Mouse (Mus musculus): ENCODE results near the gene Celf5. TPM values are rescaled to one million over a fixed set of nuclear protein-coding genes. Genes with fewer than 3 reads are reported as not detected.

Celf5 gene
- total RNA-seq, 2 experiments from 2014 or later: 0.47 to 0.52 TPM

GRCm38 (mm10) chr10:81498316-81499249 lies 16.1 kb upstream of the Celf5 start:
- no peak for DNase-seq (ENCODE audit: low spot score in 2 of 2)

GRCm38 (mm10) chr10:81497401-81498270 lies 15.1 kb upstream of the Celf5 start:
- no peak for DNase-seq (ENCODE audit: low spot score in 2 of 2)

GRCm38 (mm10) chr10:81496969-81497368 lies 14.5 kb upstream of the Celf5 start:
- no peak for DNase-seq (ENCODE audit: low spot score in 2 of 2)

- DNase-seq (ENCODE audit: low spot score in 2 of 2): peak; percentile 92 to 98
Measured at GRCm38 (mm10) chr10:81496264-81496901, 13.9 kb upstream of the Celf5 start, which contains the start of gene Ncln. TSS of gene Ncln (minus strand) at chr10:81496392.

GRCm38 (mm10) chr10:81495616-81496263 lies 13.2 kb upstream of the Celf5 start:
- DNase-seq (ENCODE audit: low spot score in 2 of 2): no peak

- DNase-seq (ENCODE audit: low spot score in 2 of 2): no peak
Measured at GRCm38 (mm10) chr10:81495151-81495550, 12.6 kb upstream of the Celf5 start.

GRCm38 (mm10) chr10:81494260-81495041 lies 11.9 kb upstream of the Celf5 start:
- no peak for DNase-seq (ENCODE audit: low spot score in 2 of 2)

GRCm38 (mm10) chr10:81493601-81494220 lies 11.2 kb upstream of the Celf5 start:
- DNase-seq (ENCODE audit: low spot score in 2 of 2): no peak

GRCm38 (mm10) chr10:81492606-81493240 lies 10.2 kb upstream of the Celf5 start:
- no peak for DNase-seq (ENCODE audit: low spot score in 2 of 2)

GRCm38 (mm10) chr10:81491018-81491417 lies 8.5 kb upstream of the Celf5 start:
- DNase-seq (ENCODE audit: low spot score in 2 of 2): no peak

- DNase-seq (ENCODE audit: low spot score in 2 of 2): no peak
Measured at GRCm38 (mm10) chr10:81489941-81490340, 7.4 kb upstream of the Celf5 start.

GRCm38 (mm10) chr10:81488081-81488480 lies 5.6 kb upstream of the Celf5 start:
- DNase-seq (ENCODE audit: low spot score in 2 of 2): no peak

- DNase-seq (ENCODE audit: low spot score in 2 of 2): no peak
Measured at GRCm38 (mm10) chr10:81486496-81486895, 4.0 kb upstream of the Celf5 start.

GRCm38 (mm10) chr10:81485479-81486018 lies 3.0 kb upstream of the Celf5 start:
- no peak for DNase-seq (ENCODE audit: low spot score in 2 of 2)

GRCm38 (mm10) chr10:81485060-81485449 lies 2.5 kb upstream of the Celf5 start:
- DNase-seq (ENCODE audit: low spot score in 2 of 2): no peak

GRCm38 (mm10) chr10:81484441-81485059 lies 2.0 kb upstream of the Celf5 start:
- DNase-seq (ENCODE audit: low spot score in 2 of 2): no peak

GRCm38 (mm10) chr10:81483983-81484382 lies 1.5 kb upstream of the Celf5 start:
- no peak for DNase-seq (ENCODE audit: low spot score in 2 of 2)

Data from gastrocnemius, postnatal 4 days (tissue).